Mouse (Mus musculus) pancreas, adult 10 weeks (tissue): Measurements from ENCODE around the gene Ecel1. TPM values are rescaled to one million over a fixed set of nuclear protein-coding genes. Genes with fewer than 3 reads are reported as not detected.

Source experiments
- polyA plus RNA-seq: library from polyadenylated mRNA; stranded (reverse); fragments of 350-450 nt; fragmentation: Illumina TruSeq; extraction: RNeasy Lipid Tissue Mini Kit (QIAGEN cat#74804); gene quantifications from one replicate; pipeline ENCODE4 v1.2.3, GENCODE M21; 2015; ENCODE audit warnings: low read depth, low replicate concordance; ENCODE audit not compliant: insufficient read depth

The Ecel1 gene
- polyA plus RNA-seq, result not detected

GRCm38 (mm10) chr1:87156199-87156587 is at the start of gene Ecel1:
Gene Ecel1 (minus strand): TSS chr1:87156521.

GRCm38 (mm10) chr1:87204465-87204864 is 48.1 kb upstream of the Ecel1 start, which contains the start of gene Chrng:
Gene Chrng (plus strand): TSS chr1:87204657.

GRCm38 (mm10) chr1:87190429-87190828 is 34.1 kb upstream of the Ecel1 start, which contains the start of gene Chrnd:
Gene Chrnd (plus strand): TSS chr1:87190607.

GRCm38 (mm10) chr1:87183013-87183412 is 26.7 kb upstream of the Ecel1 start, which contains the start of gene Prss56:
Gene Prss56 (plus strand): TSS chr1:87183313.

GRCm38 (mm10) chr1:87124673-87125072 is 31.6 kb downstream of the Ecel1 start, which contains the start of gene Akp3:
Gene Akp3 (plus strand): TSS chr1:87124973.

GRCm38 (mm10) chr1:87101411-87101810 is 54.9 kb downstream of the Ecel1 start, which contains the start of gene Alpi:
Gene Alpi (minus strand): TSS chr1:87101606.

Other genes starting within 250 kb of the Ecel1 start
- gene Alppl2, start 66.6 kb downstream of the Ecel1 start, polyA plus RNA-seq, result not detected
- not detected for gene Alpi, start 54.9 kb downstream of the Ecel1 start, polyA plus RNA-seq
- gene Akp3, start 31.5 kb downstream of the Ecel1 start, polyA plus RNA-seq, result not detected
- not detected for gene Prss56, start 26.8 kb upstream of the Ecel1 start, polyA plus RNA-seq
- not detected for gene Chrnd, start 34.1 kb upstream of the Ecel1 start, polyA plus RNA-seq
- gene Chrng, start 48.1 kb upstream of the Ecel1 start, polyA plus RNA-seq, result not detected
- 11.6 TPM for gene Eif4e2, start 57.4 kb upstream of the Ecel1 start, polyA plus RNA-seq
- gene Efhd1, start 107.8 kb upstream of the Ecel1 start, polyA plus RNA-seq, result 4.9 TPM
- 20.3 TPM for gene Gigyf2, start 170.5 kb upstream of the Ecel1 start, polyA plus RNA-seq
- not detected for gene Kcnj13, start 238.2 kb upstream of the Ecel1 start, polyA plus RNA-seq